Mouse (Mus musculus) ES-Bruce4 (cell line): ENCODE measurements at regions not wholly inside any gene's neighbourhood (a gene's known extent, or its start where the extent isn't known, plus 50 kb on each side); places are given as distances from the start of the nearest gene placed in this dataset.

Source experiments
- H3K27ac ChIP-seq: 2 replicates; pipeline ENCODE4 v1.5.1; 2012; ENCODE audit warnings: low read length, inconsistent platforms; ENCODE audit not compliant: insufficient read depth
- H3K27me3 ChIP-seq: 2 replicates; pipeline ENCODE4 v1.6.1; 2012; ENCODE audit warnings: mild to moderate bottlenecking, low read length, inconsistent platforms; ENCODE audit not compliant: control insufficient read depth, poor library complexity, insufficient read depth, severe bottlenecking
- H3K36me3 ChIP-seq: 2 replicates; pipeline ENCODE4 v1.6.1; 2012; ENCODE audit warnings: inconsistent platforms, mild to moderate bottlenecking, low read length, moderate library complexity; ENCODE audit not compliant: control insufficient read depth, poor library complexity, insufficient read depth, severe bottlenecking
- H3K4me1 ChIP-seq: one replicate; pipeline ENCODE4 v1.8.1; 2011; ENCODE audit warnings: low read length; ENCODE audit not compliant: control insufficient read depth, insufficient read depth
- H3K4me3 ChIP-seq: 2 replicates; pipeline ENCODE4 v1.5.1; 2011; ENCODE audit warnings: low read depth, mild to moderate bottlenecking, low read length
- H3K9ac ChIP-seq: 2 replicates; pipeline ENCODE4 v1.6.1; 2012; ENCODE audit warnings: low read depth, mild to moderate bottlenecking, inconsistent platforms; ENCODE audit not compliant: poor library complexity, severe bottlenecking
- H3K9me3 ChIP-seq: replicated peaks from 2 replicates; pipeline ENCODE4 v1.6.1; 2012; ENCODE audit warnings: mild to moderate bottlenecking, low read length, inconsistent platforms; ENCODE audit not compliant: control insufficient read depth, poor library complexity, insufficient read depth, severe bottlenecking
- CTCF ChIP-seq: IDR thresholded peaks from one replicate; pipeline ENCODE4 v1.8.1; 2011; ENCODE audit warnings: low read depth, low read length
- EP300 ChIP-seq: IDR thresholded peaks from 2 replicates; pipeline ENCODE4 v1.6.1; 2011; ENCODE audit warnings: low read depth, low read length; ENCODE audit not compliant: insufficient read depth
- POLR2A ChIP-seq: IDR thresholded peaks from one replicate; pipeline ENCODE4 v1.8.1; 2011; ENCODE audit warnings: low read length; ENCODE audit not compliant: insufficient read depth

GRCm38 (mm10) chr17:45266776-45267175 lies 166.8 kb downstream of the Cdc5l start:
- H3K9ac ChIP-seq, result no peak overlapping the region
- no peak overlapping the region for H3K27ac ChIP-seq
- H3K4me1 ChIP-seq, result no peaks in the 10 kb centered on the region
- no peaks in the 10 kb centered on the region for H3K27me3 ChIP-seq
- H3K9me3 ChIP-seq, result no peaks in the 10 kb centered on the region; the same call in 1 of the 2 replicates
- TF ChIP-seq CTCF (no peak), POLR2A (no peak), EP300 (no peak)
- no peak overlapping the region for H3K4me3 ChIP-seq
- H3K36me3 ChIP-seq, result no peaks in the 10 kb centered on the region

- H3K27ac ChIP-seq, result no peak overlapping the region
These were observed 167.9 kb downstream of the Cdc5l start for GRCm38 (mm10) chr17:45265587-45265986.

GRCm38 (mm10) chr17:45264434-45264833 lies 169.1 kb downstream of the Cdc5l start:
- no peak overlapping the region for H3K27ac ChIP-seq
- no peaks in the 10 kb centered on the region for H3K4me1 ChIP-seq
- H3K27me3 ChIP-seq, result no peaks in the 10 kb centered on the region
- H3K9ac ChIP-seq, result no peak overlapping the region
- no peak for TF ChIP-seq EP300
- TF ChIP-seq POLR2A, result no peak
- no peak for TF ChIP-seq CTCF
- H3K36me3 ChIP-seq, result no peaks in the 10 kb centered on the region
- no peak overlapping the region for H3K4me3 ChIP-seq
- H3K9me3 ChIP-seq, result no peaks in the 10 kb centered on the region

More at GRCm38 (mm10) chr17:45265587-45265986, 167.9 kb downstream of the Cdc5l start:
- no peaks in the 10 kb centered on the region for H3K36me3 ChIP-seq
- H3K4me1 ChIP-seq, result no peaks in the 10 kb centered on the region
- H3K27me3 ChIP-seq, result no peaks in the 10 kb centered on the region
- H3K9me3 ChIP-seq, result no peaks in the 10 kb centered on the region
- TF ChIP-seq POLR2A (no peak), CTCF (no peak), EP300 (no peak)
- H3K4me3 ChIP-seq, result no peak overlapping the region
- no peak overlapping the region for H3K9ac ChIP-seq

GRCm38 (mm10) chr17:45260421-45260820 lies 173.1 kb downstream of the Cdc5l start:
- H3K4me3 ChIP-seq, result no peak overlapping the region
- H3K9ac ChIP-seq, result no peak overlapping the region
- no peak overlapping the region for H3K27ac ChIP-seq
- H3K4me1 ChIP-seq, result no peaks in the 10 kb centered on the region
- H3K9me3 ChIP-seq, result no peaks in the 10 kb centered on the region
- TF ChIP-seq EP300 (no peak), CTCF (no peak), POLR2A (no peak)
- no peaks in the 10 kb centered on the region for H3K36me3 ChIP-seq
- H3K27me3 ChIP-seq, result no peaks in the 10 kb centered on the region

- no peak for TF ChIP-seq POLR2A
- TF ChIP-seq CTCF, result no peak
- no peak for TF ChIP-seq EP300
These were observed 175.5 kb downstream of the Cdc5l start for GRCm38 (mm10) chr17:45258007-45258406.

GRCm38 (mm10) chr17:45252593-45253230 lies 180.8 kb downstream of the Cdc5l start:
- H3K9me3 ChIP-seq, result no peaks in the 10 kb centered on the region
- H3K27me3 ChIP-seq, result no peaks in the 10 kb centered on the region
- H3K9ac ChIP-seq, result no peak overlapping the region
- H3K36me3 ChIP-seq, result no peaks in the 10 kb centered on the region
- no peak overlapping the region for H3K4me3 ChIP-seq
- no peak overlapping the region for H3K27ac ChIP-seq
- H3K4me1 ChIP-seq, result no peaks in the 10 kb centered on the region
- TF ChIP-seq CTCF (no peak), EP300 (no peak), POLR2A (no peak)

More at GRCm38 (mm10) chr17:45258007-45258406, 175.5 kb downstream of the Cdc5l start:
- H3K4me1 ChIP-seq, result no peaks in the 10 kb centered on the region
- no peak overlapping the region for H3K9ac ChIP-seq
- no peaks in the 10 kb centered on the region for H3K36me3 ChIP-seq
- no peak overlapping the region for H3K27ac ChIP-seq
- no peaks in the 10 kb centered on the region for H3K9me3 ChIP-seq
- H3K4me3 ChIP-seq, result no peak overlapping the region
- H3K27me3 ChIP-seq, result no peaks in the 10 kb centered on the region
